Mouse (Mus musculus) neural tube, embryonic 15.5 days (tissue): ENCODE measurements at regions not wholly inside any gene's neighbourhood (a gene's known extent, or its start where the extent isn't known, plus 50 kb on each side); places are given as distances from the start of the nearest gene placed in this dataset.
"Not testable (repeated sequence)": the region's sequence is repeated elsewhere in the genome, so short reads cannot be mapped to it uniquely, and the experiment has no call there.

ENCODE experiments used
- ATAC-seq: fragments of 200-750 bp; cut with Nextera tagmentation; 2 replicates; pipeline ENCODE4 v1.8.0; 2017; ENCODE audit warnings: mild to moderate bottlenecking, moderate TSS enrichment, moderate library complexity; ENCODE audit not compliant: low FRiP score
- H3K27ac ChIP-seq: fragments of 300-500 bp; sonication (generic); replicated peaks from 2 replicates; pipeline ENCODE4 v1.5.1; 2015; ENCODE audit warnings: mild to moderate bottlenecking, inconsistent platforms
- H3K27me3 ChIP-seq: fragments of 300-500 bp; sonication (generic); replicated peaks from 2 replicates; pipeline ENCODE4 v1.6.1; 2015; ENCODE audit warnings: inconsistent platforms
- H3K36me3 ChIP-seq: fragments of 300-500 bp; sonication (generic); 2 replicates; pipeline ENCODE4 v1.6.1; 2015; ENCODE audit warnings: inconsistent platforms
- H3K4me1 ChIP-seq: fragments of 300-500 bp; sonication (generic); 2 replicates; pipeline ENCODE4 v1.6.1; 2015; ENCODE audit warnings: inconsistent platforms
- H3K4me2 ChIP-seq: fragments of 300-500 bp; sonication (generic); 2 replicates; pipeline ENCODE4 v1.6.1; 2015; ENCODE audit warnings: inconsistent platforms, mild to moderate bottlenecking, moderate library complexity
- H3K4me3 ChIP-seq: fragments of 300-500 bp; sonication (generic); replicated peaks from 2 replicates; pipeline ENCODE4 v1.5.1; 2015; ENCODE audit warnings: mild to moderate bottlenecking, inconsistent platforms
- H3K9ac ChIP-seq: fragments of 300-500 bp; sonication (generic); replicated peaks from 2 replicates; pipeline ENCODE4 v1.6.1; 2015; ENCODE audit warnings: mild to moderate bottlenecking, inconsistent platforms
- H3K9me3 ChIP-seq: fragments of 300-500 bp; sonication (generic); replicated peaks from 2 replicates; pipeline ENCODE4 v1.6.1; 2016; ENCODE audit warnings: inconsistent platforms
- WGBS: fragments of 180-500 bp; shearing (Covaris S2); methylation state at CpG from one replicate; pipeline ENCODE4 v1.1.7; 2015; ENCODE audit warnings: mixed read lengths; 5-methylcytosine and 5-hydroxymethylcytosine counted together

DNA sequence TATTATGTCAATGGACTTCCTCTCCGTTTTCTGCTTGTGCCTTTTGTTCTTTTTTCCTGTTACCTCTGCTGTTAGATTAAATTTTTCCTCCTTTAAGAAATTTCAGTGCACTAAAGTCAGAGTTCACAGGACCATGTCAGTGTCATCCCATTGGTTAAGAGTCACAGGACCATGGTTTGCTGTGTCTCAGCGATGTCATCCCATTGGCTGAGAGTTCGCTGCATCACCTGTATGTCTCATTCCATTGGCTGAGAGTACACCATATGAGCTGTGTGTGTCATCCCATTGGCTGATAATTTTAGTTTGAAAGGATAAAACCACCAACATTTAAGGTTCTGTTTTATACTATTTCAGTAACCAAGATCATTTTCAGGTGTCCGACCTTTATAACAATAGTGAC lies 50.7 kb upstream of the Jade1 start:
- no peak overlapping the region for H3K9ac ChIP-seq
- no peak overlapping the region for H3K4me3 ChIP-seq
- H3K4me1 ChIP-seq: no peaks in the 10 kb centered on the region
- H3K4me2 ChIP-seq: no peak overlapping the region
- no peaks in the 10 kb centered on the region for H3K27me3 ChIP-seq
- no peaks in the 10 kb centered on the region for H3K9me3 ChIP-seq
- no peaks in the 10 kb centered on the region for H3K36me3 ChIP-seq
- no peak for ATAC-seq
- WGBS: 93% methylated on average over 4 of the region's 4 CpGs
- H3K27ac ChIP-seq: no peak overlapping the region

- H3K36me3 ChIP-seq: no peaks in the 10 kb centered on the region
- H3K9ac ChIP-seq: no peak overlapping the region
- no peak overlapping the region for H3K4me3 ChIP-seq
- WGBS: 79% methylated on average over 3 of the region's 3 CpGs
- H3K4me2 ChIP-seq: no peak overlapping the region
- H3K27me3 ChIP-seq: no peaks in the 10 kb centered on the region
- no peaks in the 10 kb centered on the region for H3K9me3 ChIP-seq
- H3K4me1 ChIP-seq: no peaks in the 10 kb centered on the region
- ATAC-seq: no peak
- H3K27ac ChIP-seq: no peak overlapping the region
These were observed 53.4 kb upstream of the Jade1 start for GRCm38 (mm10) chr3:41502161-41502560.

DNA sequence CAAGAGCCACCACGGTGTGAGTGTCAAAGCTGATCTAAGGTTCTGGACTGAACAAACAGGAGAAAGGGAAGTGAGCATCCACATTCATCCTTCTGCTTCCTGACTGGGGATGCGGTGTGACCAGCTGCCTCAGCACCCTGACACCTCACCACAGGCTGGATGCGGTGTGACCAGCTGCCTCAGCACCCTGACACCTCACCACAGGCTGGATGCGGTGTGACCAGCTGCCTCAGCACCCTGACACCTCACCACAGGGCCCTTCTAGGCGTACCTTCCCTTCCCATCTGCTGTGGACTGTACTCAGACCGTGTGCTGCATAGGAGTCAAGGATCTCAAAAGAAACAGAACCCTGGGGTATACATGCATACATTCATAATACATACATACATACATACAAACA lies 53.9 kb upstream of the Jade1 start:
- not testable (repeated sequence) for H3K27ac ChIP-seq, H3K9ac ChIP-seq, ATAC-seq, H3K4me3 ChIP-seq, H3K36me3 ChIP-seq, H3K4me2 ChIP-seq, H3K4me1 ChIP-seq, H3K9me3 ChIP-seq, H3K27me3 ChIP-seq
- 79% methylated on average over 6 of the region's 6 CpGs for WGBS

DNA sequence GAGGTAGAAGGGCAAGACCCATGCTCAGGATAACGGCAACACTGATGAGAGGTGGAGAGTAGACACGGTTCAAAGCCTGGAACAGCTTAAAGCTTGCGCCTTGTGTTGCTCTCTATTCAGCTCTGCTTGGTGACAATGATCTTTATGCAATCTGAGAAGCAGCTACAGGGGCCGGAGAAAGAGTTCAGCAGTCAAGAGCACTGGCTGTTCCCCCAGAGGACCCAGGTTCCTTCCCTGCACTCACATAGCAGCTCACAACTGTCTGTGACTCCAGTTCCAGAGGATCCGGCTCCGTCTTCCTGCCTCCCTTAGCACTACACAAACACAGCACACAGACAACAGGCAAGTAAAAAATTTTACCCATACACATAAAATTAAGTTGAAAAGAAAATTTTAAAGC lies 54.4 kb upstream of the Jade1 start:
- 89% methylated on average over 6 of the region's 6 CpGs for WGBS
- no peaks in the 10 kb centered on the region for H3K36me3 ChIP-seq

DNA sequence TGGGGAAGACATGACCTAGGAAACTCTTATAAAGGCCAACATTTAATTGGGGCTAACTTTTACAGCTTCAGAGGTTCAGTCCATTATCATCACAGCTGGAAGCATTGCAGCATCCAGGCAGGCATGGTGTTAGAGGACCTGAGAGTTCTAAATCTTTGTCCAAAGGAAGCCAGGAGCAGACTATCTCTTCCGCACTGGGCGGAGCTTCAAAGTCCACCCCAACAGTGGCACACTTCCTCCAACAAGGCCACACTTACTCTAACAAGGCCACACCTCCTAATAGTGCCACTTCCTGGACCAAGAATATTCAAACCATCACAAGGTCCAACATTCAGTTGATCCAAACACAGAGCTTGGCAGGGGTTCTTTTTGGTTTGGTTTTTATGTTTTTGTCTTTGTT lies 55.9 kb upstream of the Jade1 start:
- Histone ChIP-seq H3K4me2 (no peak overlapping the region), H3K27ac (no peak overlapping the region), H3K27me3 (no peaks in the 10 kb centered on the region), H3K36me3 (no peaks in the 10 kb centered on the region), H3K4me3 (no peak overlapping the region), H3K9me3 (no peaks in the 10 kb centered on the region), H3K9ac (no peak overlapping the region), H3K4me1 (no peaks in the 10 kb centered on the region)
- no peak for ATAC-seq
- 89% methylated on average over 2 of the region's 2 CpGs for WGBS

More for the DNA sequence above, 54.4 kb upstream of the Jade1 start:
- no peaks in the 10 kb centered on the region for H3K27me3 ChIP-seq
- H3K9ac ChIP-seq: no peak overlapping the region
- no peak overlapping the region for H3K4me3 ChIP-seq
- no peak overlapping the region for H3K27ac ChIP-seq
- ATAC-seq: no peak
- no peak overlapping the region for H3K4me2 ChIP-seq
- H3K4me1 ChIP-seq: no peaks in the 10 kb centered on the region
- H3K9me3 ChIP-seq: no peaks in the 10 kb centered on the region

DNA sequence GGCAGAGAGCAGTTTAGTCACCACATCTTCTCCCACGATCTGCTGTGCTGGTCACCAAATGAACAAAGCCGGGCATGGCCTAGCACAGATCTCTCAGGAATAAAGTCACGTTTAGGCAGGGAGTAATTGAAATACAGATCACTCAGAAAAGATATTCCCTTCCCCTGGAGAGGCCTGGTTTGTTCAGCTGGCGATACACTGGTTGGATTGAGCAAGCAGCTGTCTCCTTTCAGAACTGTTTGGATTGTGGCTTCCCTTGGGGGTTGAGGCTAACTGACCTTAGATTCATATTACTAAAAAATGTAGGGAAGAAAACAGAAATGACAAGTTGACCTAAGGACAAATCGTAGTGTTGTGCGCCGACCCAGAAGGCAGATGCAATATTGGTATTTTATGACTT lies 56.7 kb upstream of the Jade1 start:
- Histone ChIP-seq H3K36me3 (no peaks in the 10 kb centered on the region), H3K4me2 (no peak overlapping the region), H3K9me3 (no peaks in the 10 kb centered on the region), H3K9ac (no peak overlapping the region), H3K4me3 (no peak overlapping the region), H3K27ac (no peak overlapping the region), H3K4me1 (no peaks in the 10 kb centered on the region), H3K27me3 (no peaks in the 10 kb centered on the region)
- 83% methylated on average over 7 of the region's 7 CpGs for WGBS
- ATAC-seq: no peak

- Histone ChIP-seq H3K27me3 (no peaks in the 10 kb centered on the region), H3K9ac (no peak overlapping the region), H3K4me2 (no peak overlapping the region), H3K27ac (no peak overlapping the region), H3K4me1 (no peaks in the 10 kb centered on the region), H3K36me3 (no peaks in the 10 kb centered on the region), H3K4me3 (no peak overlapping the region), H3K9me3 (no peaks in the 10 kb centered on the region)
- 76% methylated on average over 8 of the region's 8 CpGs for WGBS
- ATAC-seq: no peak
These were observed 57.8 kb upstream of the Jade1 start for GRCm38 (mm10) chr3:41497771-41498170.

DNA sequence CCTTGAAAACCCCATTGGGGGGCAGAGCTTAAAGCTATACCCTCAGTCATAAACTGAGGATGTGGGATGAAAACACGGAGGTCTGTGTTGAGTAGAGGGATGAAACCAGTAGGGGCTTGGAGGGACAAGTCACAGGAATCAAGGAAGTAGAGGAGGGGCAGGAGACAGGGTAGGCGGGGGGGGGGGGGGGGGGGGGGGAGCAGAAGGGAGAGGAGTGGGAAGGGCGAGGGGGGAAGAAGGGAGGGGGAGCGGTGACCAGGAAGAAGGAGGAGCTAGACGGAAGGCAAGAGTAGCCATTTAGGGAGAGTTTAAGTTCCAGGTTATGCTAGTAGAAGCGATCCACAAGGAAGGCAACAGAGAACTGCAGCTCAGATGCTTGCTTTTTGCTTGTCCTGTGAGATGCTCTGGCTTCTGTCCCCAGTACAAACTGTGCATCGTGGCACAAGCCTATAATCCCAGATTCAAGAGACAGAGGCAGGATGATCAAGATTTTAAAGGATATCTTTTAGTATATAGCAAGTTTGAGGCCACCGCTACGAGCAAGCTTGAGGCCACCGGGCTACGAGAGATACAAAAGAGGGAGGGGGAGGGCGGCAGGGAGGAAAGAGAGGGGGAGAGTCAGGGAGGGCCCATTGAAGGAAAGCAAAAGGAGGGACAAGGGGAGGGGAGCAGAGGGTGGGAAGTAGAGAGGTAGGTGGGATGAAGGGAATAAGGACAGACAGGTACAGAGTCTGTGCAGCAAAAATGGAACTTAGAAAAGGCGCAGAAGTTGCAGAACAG lies 58.4 kb upstream of the Jade1 start:
- Histone ChIP-seq H3K36me3 (no peaks in the 10 kb centered on the region), H3K27me3 (no peaks in the 10 kb centered on the region), H3K27ac (no peak overlapping the region), H3K4me1 (no peaks in the 10 kb centered on the region), H3K4me2 (no peak overlapping the region), H3K9me3 (no peaks in the 10 kb centered on the region), H3K4me3 (no peak overlapping the region), H3K9ac (no peak overlapping the region)
- 63% methylated on average over 12 of the region's 13 CpGs for WGBS
- ATAC-seq: no peak

DNA sequence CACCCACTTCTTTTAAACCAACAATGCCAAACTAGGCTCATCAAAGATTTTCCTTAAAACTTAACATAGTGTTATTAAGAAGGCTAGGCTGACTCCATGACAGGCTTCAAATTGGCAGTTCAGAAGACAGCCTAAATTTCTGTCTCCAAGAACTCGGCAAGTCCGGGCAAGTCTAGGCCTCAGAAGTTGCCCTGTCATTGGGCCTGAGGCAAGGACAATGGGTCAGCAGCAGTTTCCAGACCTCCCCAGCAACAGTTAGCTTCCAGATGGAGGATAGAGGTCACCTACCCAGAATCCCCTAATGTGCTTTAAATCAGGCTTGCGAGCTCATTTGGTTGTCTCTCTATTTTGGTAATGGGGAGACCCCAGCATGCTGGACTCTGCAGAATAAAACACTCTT lies 59.6 kb upstream of the Jade1 start:
- no peaks in the 10 kb centered on the region for H3K9me3 ChIP-seq
- no peaks in the 10 kb centered on the region for H3K36me3 ChIP-seq
- no peaks in the 10 kb centered on the region for H3K4me1 ChIP-seq
- WGBS: 86% methylated on average over 3 of the region's 3 CpGs
- H3K4me3 ChIP-seq: no peak overlapping the region
- no peak overlapping the region for H3K4me2 ChIP-seq
- H3K9ac ChIP-seq: no peak overlapping the region
- no peak overlapping the region for H3K27ac ChIP-seq
- no peaks in the 10 kb centered on the region for H3K27me3 ChIP-seq
- ATAC-seq: no peak

- no peaks in the 10 kb centered on the region for H3K27me3 ChIP-seq
- H3K27ac ChIP-seq: no peak overlapping the region
- H3K4me2 ChIP-seq: no peak overlapping the region
- 88% methylated on average over 5 of the region's 5 CpGs for WGBS
- no peaks in the 10 kb centered on the region for H3K9me3 ChIP-seq
- H3K36me3 ChIP-seq: no peaks in the 10 kb centered on the region
- H3K9ac ChIP-seq: no peak overlapping the region
- H3K4me1 ChIP-seq: no peaks in the 10 kb centered on the region
- ATAC-seq: no peak
- no peak overlapping the region for H3K4me3 ChIP-seq
These were observed 60.4 kb upstream of the Jade1 start for GRCm38 (mm10) chr3:41495097-41495496.

- Histone ChIP-seq H3K9ac (no peak overlapping the region), H3K36me3 (no peaks in the 10 kb centered on the region), H3K27me3 (no peaks in the 10 kb centered on the region), H3K4me2 (no peak overlapping the region), H3K4me3 (no peak overlapping the region), H3K9me3 (no peaks in the 10 kb centered on the region), H3K4me1 (no peaks in the 10 kb centered on the region), H3K27ac (no peak overlapping the region)
- 96% methylated on average over 7 of the region's 7 CpGs for WGBS
- ATAC-seq: no peak
These were observed 62.1 kb upstream of the Jade1 start for GRCm38 (mm10) chr3:41493472-41493871.

DNA sequence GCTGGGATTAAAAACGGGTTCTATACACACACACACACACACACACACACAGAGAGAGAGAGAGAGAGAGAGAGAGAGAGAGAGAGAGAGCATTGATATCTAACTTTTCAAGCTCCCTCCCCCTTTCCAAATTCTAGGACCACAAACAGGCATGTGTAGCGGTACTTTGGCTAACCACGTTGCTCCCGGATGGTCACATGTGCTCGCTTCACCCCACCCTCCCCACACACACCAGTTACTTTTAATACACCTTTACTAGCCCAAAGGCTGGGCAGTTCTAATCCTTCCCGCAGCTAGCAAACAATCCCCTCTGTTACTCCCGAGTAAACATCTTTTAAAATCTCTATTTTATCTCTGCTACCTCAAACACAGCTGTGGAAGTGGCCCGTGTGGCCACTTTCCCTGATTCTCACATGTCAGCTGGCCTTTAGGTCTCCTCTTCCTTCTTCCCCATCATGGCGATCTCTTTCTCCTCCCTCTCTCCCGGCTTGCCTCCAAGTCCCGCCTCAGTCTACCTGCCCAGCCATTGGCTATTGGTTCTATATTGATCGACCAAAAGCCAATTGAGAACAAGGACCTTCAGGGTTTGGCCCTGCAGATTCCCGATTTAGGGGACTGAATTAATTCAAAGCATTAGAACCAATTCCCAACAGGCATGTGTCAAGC lies 62.7 kb upstream of the Jade1 start:
- Histone ChIP-seq H3K27ac (no peak overlapping the region), H3K4me3 (no peak overlapping the region), H3K27me3 (no peaks in the 10 kb centered on the region), H3K9ac (no peak overlapping the region), H3K4me2 (no peak overlapping the region), H3K9me3 (no peaks in the 10 kb centered on the region), H3K36me3 (no peaks in the 10 kb centered on the region), H3K4me1 (no peaks in the 10 kb centered on the region)
- 87% methylated on average over 13 of the region's 13 CpGs for WGBS
- ATAC-seq: no peak
